Mouse (Mus musculus): ENCODE results near the gene Acbd4. TPM values are rescaled to one million over a fixed set of nuclear protein-coding genes. Genes with fewer than 3 reads are reported as not detected.
A peak's percentile ranks its signal among the peaks of the same experiment; 100 is the strongest.

Acbd4 gene
- polyA plus RNA-seq, 1 experiment, result 19.4 TPM

DNA sequence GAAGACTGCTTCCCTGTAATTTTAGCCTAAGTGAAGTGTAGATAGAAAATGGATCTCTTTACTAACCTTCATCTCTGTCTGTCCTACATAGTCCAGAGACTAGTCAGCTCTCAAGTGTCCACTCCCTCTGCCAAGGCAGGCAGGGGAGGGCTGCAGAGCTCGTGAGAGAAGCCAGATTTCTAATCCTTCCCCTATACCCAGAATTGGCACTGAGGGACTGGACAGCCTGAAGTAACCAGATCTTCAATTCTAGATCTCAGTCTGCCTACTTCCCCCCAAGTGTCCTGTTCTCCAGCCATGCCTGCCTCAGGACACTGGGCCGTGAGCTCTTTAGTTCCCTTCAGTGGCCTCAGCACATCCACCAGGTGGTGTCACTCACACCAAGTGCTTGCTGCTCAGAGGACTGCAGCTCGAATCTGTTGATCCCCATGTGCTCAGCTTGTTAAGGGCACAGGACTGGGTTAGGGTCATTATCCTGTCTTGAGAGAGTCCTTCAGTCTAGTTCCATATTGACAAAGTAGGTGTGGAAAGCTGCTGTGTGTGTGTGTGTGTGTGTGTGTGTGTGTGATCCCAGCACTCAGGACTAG lies 42.9 kb upstream of the Acbd4 start:
- H3K36me3 ChIP-seq (ENCODE audit: control insufficient read depth, insufficient read depth, low read length, poor library complexity, severe bottlenecking), result peaks cover 72% of the 10 kb centered on the region
- H3K4me3 ChIP-seq (ENCODE audit: low read depth, low read length), result no peak overlapping the region
- TF ChIP-seq EP300 (IDR thresholded peaks at IDR 0.05; ENCODE audit: insufficient read depth, low read depth, low read length) (no peak), CTCF (IDR thresholded peaks at IDR 0.05; ENCODE audit: low read depth, low read length) (no peak), POLR2A (IDR thresholded peaks at IDR 0.05; ENCODE audit: insufficient read depth, low read length) (no peak)
- H3K9ac ChIP-seq (ENCODE audit: low read depth, poor library complexity, severe bottlenecking), result no peak overlapping the region
- H3K27ac ChIP-seq (ENCODE audit: insufficient read depth, low read length), result no peak overlapping the region
- no peaks in the 10 kb centered on the region for H3K9me3 ChIP-seq (replicated peaks; ENCODE audit: control insufficient read depth, insufficient read depth, low read length, poor library complexity, severe bottlenecking)
- H3K4me1 ChIP-seq (ENCODE audit: control insufficient read depth, insufficient read depth, low read length), result no peaks in the 10 kb centered on the region
- no peaks in the 10 kb centered on the region for H3K27me3 ChIP-seq (ENCODE audit: control insufficient read depth, insufficient read depth, low read length, poor library complexity, severe bottlenecking)

DNA sequence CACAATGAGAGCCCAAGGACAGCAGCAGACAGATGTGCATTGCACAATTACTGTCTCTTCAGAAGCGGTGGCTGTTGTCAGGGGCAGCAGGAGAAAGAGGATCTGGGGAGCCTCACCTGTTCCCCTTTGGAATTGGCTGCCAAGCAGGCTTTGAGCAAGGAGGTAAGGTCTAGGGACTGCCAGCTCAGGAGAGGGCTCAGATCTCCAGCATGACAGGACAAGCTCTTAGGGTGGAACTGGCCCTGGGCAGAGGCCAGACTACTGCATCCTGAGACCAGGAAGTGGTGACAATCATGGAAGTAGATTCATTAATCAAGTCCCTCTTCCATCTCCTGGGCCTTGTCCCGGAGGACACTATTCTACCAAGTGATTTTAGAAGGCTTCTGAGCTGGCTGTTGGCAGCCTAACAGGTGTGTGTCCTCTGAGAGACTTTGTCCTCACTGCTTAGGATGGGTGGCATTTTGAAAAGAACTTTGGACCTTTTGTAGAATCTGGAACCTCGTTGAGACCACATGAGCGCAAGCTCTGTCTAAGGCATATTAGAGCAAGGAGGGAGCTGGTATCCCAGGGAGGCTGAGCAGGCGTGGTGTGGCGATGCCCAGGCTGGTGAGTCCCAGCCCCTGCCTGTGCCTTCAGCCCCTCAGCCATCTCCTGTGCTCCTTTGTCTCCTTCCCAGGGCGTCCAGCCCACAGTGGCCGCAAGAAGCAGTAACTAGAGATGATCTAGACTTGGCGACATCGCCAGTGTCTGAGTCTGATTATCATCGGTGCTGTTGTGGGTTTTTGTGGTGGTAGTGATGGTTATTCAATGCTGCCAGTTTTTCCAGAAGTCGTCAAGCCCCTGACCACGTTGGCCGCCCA lies 35.1 kb upstream of the Acbd4 start:
- Histone ChIP-seq H3K4me1 (ENCODE audit: control insufficient read depth, insufficient read depth, low read length) (no peaks in the 10 kb centered on the region), H3K4me3 (ENCODE audit: low read depth, low read length) (no peak overlapping the region), H3K9me3 (replicated peaks; ENCODE audit: control insufficient read depth, insufficient read depth, low read length, poor library complexity, severe bottlenecking) (no peaks in the 10 kb centered on the region), H3K9ac (ENCODE audit: low read depth, poor library complexity, severe bottlenecking) (no peak overlapping the region), H3K27me3 (ENCODE audit: control insufficient read depth, insufficient read depth, low read length, poor library complexity, severe bottlenecking) (no peaks in the 10 kb centered on the region), H3K27ac (ENCODE audit: insufficient read depth, low read length) (no peak overlapping the region), H3K36me3 (ENCODE audit: control insufficient read depth, insufficient read depth, low read length, poor library complexity, severe bottlenecking) (peaks cover 53% of the 10 kb centered on the region)
- no peak for TF ChIP-seq EP300 (IDR thresholded peaks at IDR 0.05; ENCODE audit: insufficient read depth, low read depth, low read length)
- TF ChIP-seq POLR2A (IDR thresholded peaks at IDR 0.05; ENCODE audit: insufficient read depth, low read length), result no peak
- no peak for TF ChIP-seq CTCF (IDR thresholded peaks at IDR 0.05; ENCODE audit: low read depth, low read length)

DNA sequence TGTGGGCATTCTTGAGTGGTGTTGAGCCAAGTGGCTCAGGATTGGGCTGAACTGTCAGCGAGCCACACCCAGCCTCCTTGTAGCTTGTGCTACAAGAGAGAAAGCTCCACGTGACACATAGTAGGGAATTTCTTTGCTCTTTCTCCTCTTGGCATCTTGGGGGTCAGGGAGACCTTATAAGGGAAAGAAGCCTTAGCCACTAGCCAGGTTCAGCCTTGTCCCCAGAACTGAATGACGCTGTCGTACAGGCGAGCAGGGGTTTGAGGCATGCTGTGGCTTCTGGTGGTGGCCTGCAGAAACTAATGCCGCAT lies 34.5 kb upstream of the Acbd4 start:
- peaks cover 47% of the 10 kb centered on the region for H3K36me3 ChIP-seq (ENCODE audit: control insufficient read depth, insufficient read depth, low read length, poor library complexity, severe bottlenecking)
- no peak for TF ChIP-seq CTCF (IDR thresholded peaks at IDR 0.05; ENCODE audit: low read depth, low read length)
- TF ChIP-seq POLR2A (IDR thresholded peaks at IDR 0.05; ENCODE audit: insufficient read depth, low read length), result no peak
- no peak for TF ChIP-seq EP300 (IDR thresholded peaks at IDR 0.05; ENCODE audit: insufficient read depth, low read depth, low read length)
- no peaks in the 10 kb centered on the region for H3K4me1 ChIP-seq (ENCODE audit: control insufficient read depth, insufficient read depth, low read length)
- no peak overlapping the region for H3K4me3 ChIP-seq (ENCODE audit: low read depth, low read length)
- H3K27ac ChIP-seq (ENCODE audit: insufficient read depth, low read length), result peak overlapping the region; percentile 42; the same call in 1 of the 2 replicates
- no peak overlapping the region for H3K9ac ChIP-seq (ENCODE audit: low read depth, poor library complexity, severe bottlenecking)
- H3K9me3 ChIP-seq (replicated peaks; ENCODE audit: control insufficient read depth, insufficient read depth, low read length, poor library complexity, severe bottlenecking), result no peaks in the 10 kb centered on the region
- no peaks in the 10 kb centered on the region for H3K27me3 ChIP-seq (ENCODE audit: control insufficient read depth, insufficient read depth, low read length, poor library complexity, severe bottlenecking)

DNA sequence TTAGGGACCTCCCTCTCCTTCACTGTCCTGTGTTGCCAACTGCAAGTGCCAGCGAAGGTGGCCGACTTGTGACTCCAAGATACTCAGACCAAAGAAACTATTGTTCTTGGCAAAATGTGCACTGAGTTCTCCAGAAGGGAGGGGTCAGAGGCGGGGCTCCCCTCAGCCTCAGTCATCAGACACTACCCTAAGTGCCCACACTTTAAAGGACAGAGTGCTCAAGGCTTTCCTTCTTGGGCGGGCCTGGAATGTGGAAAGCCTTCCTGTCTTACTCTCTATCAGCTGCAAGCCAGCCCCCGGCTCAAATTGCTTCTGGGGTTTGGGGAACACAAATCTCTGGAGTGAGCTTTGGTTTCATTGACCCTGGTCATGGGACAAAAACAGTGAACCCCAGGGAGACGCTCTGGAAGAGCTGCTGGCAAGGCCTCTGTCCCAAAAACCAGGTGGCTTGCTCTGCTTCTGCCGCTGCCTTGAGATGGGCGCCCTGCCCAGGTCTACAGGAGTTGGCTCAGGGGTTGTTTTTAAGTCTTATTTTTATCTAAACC lies 34.0 kb upstream of the Acbd4 start:
- no peak overlapping the region for H3K4me3 ChIP-seq (ENCODE audit: low read depth, low read length)
- no peaks in the 10 kb centered on the region for H3K9me3 ChIP-seq (replicated peaks; ENCODE audit: control insufficient read depth, insufficient read depth, low read length, poor library complexity, severe bottlenecking)
- H3K27me3 ChIP-seq (ENCODE audit: control insufficient read depth, insufficient read depth, low read length, poor library complexity, severe bottlenecking), result no peaks in the 10 kb centered on the region
- peaks cover 47% of the 10 kb centered on the region for H3K36me3 ChIP-seq (ENCODE audit: control insufficient read depth, insufficient read depth, low read length, poor library complexity, severe bottlenecking)
- TF ChIP-seq POLR2A (IDR thresholded peaks at IDR 0.05; ENCODE audit: insufficient read depth, low read length) (no peak), CTCF (IDR thresholded peaks at IDR 0.05; ENCODE audit: low read depth, low read length) (no peak), EP300 (IDR thresholded peaks at IDR 0.05; ENCODE audit: insufficient read depth, low read depth, low read length) (no peak)
- no peak overlapping the region for H3K9ac ChIP-seq (ENCODE audit: low read depth, poor library complexity, severe bottlenecking)
- no peaks in the 10 kb centered on the region for H3K4me1 ChIP-seq (ENCODE audit: control insufficient read depth, insufficient read depth, low read length)
- H3K27ac ChIP-seq (ENCODE audit: insufficient read depth, low read length), result peak overlapping the region; percentile 45; the same call in 1 of the 2 replicates

DNA sequence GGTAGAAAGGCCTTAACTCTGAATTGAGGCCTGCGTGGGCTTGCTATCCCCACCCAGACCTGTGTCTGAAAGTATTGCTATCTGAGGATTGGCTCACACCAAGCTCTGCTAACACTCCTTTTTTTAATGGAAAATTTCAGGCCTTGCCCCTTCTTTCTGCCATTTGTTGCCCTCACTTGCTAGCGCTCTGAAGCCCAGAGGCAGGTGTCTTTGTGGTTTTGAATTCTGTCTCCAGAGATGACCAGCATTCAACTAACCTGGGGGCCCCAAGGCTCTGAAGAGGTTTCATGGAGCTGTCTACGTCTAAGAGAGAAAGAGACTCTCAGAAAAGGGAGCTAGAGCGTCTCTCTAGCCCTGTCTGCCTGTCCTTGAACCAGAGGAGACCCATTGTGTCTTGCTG lies 33.2 kb upstream of the Acbd4 start:
- Histone ChIP-seq H3K36me3 (ENCODE audit: control insufficient read depth, insufficient read depth, low read length, poor library complexity, severe bottlenecking) (peaks cover 42% of the 10 kb centered on the region), H3K9ac (ENCODE audit: low read depth, poor library complexity, severe bottlenecking) (no peak overlapping the region), H3K27me3 (ENCODE audit: control insufficient read depth, insufficient read depth, low read length, poor library complexity, severe bottlenecking) (no peaks in the 10 kb centered on the region), H3K27ac (ENCODE audit: insufficient read depth, low read length) (peak overlapping the region; percentile 45), H3K4me3 (ENCODE audit: low read depth, low read length) (no peak overlapping the region), H3K9me3 (replicated peaks; ENCODE audit: control insufficient read depth, insufficient read depth, low read length, poor library complexity, severe bottlenecking) (no peaks in the 10 kb centered on the region), H3K4me1 (ENCODE audit: control insufficient read depth, insufficient read depth, low read length) (no peaks in the 10 kb centered on the region)
- TF ChIP-seq CTCF (IDR thresholded peaks at IDR 0.05; ENCODE audit: low read depth, low read length) (no peak), POLR2A (IDR thresholded peaks at IDR 0.05; ENCODE audit: insufficient read depth, low read length) (no peak), EP300 (IDR thresholded peaks at IDR 0.05; ENCODE audit: insufficient read depth, low read depth, low read length) (no peak)

DNA sequence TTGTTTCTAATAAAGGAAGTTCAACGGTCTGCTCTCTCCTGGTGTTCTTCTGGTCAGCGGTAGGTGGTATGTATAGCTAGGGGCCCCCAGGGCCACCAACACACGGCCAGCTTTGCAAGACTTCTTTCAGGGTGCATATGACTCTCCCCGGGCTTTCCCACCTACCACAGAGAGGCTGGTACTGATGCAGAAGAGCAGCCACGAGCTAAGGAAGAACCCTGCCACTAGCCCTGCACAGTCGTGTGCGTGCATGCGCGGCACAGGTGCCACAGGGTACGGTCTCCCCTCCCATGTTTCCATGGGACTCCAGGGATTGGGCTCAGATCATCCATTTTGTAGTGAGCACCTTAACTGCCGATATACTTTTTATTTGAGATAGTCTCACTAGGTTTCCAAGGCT lies 32.6 kb upstream of the Acbd4 start:
- Histone ChIP-seq H3K36me3 (ENCODE audit: control insufficient read depth, insufficient read depth, low read length, poor library complexity, severe bottlenecking) (peaks cover 35% of the 10 kb centered on the region), H3K27ac (ENCODE audit: insufficient read depth, low read length) (no peak overlapping the region), H3K27me3 (ENCODE audit: control insufficient read depth, insufficient read depth, low read length, poor library complexity, severe bottlenecking) (no peaks in the 10 kb centered on the region), H3K4me1 (ENCODE audit: control insufficient read depth, insufficient read depth, low read length) (no peaks in the 10 kb centered on the region), H3K9me3 (replicated peaks; ENCODE audit: control insufficient read depth, insufficient read depth, low read length, poor library complexity, severe bottlenecking) (no peaks in the 10 kb centered on the region), H3K9ac (ENCODE audit: low read depth, poor library complexity, severe bottlenecking) (no peak overlapping the region), H3K4me3 (ENCODE audit: low read depth, low read length) (no peak overlapping the region)
- TF ChIP-seq POLR2A (IDR thresholded peaks at IDR 0.05; ENCODE audit: insufficient read depth, low read length) (no peak), EP300 (IDR thresholded peaks at IDR 0.05; ENCODE audit: insufficient read depth, low read depth, low read length) (no peak), CTCF (IDR thresholded peaks at IDR 0.05; ENCODE audit: low read depth, low read length) (no peak)

Data from ES-Bruce4 (cell line).